Mouse (Mus musculus) E14TG2a.4 (cell line): ENCODE data around the gene BC030500.
A peak's percentile ranks its signal among the peaks of the same experiment; 100 is the strongest.

Experiments
- H3K27me3 ChIP-seq: 2 replicates; pipeline ENCODE4 v1.6.1; 2014; ENCODE audit warnings: low read length, control low read depth; ENCODE audit not compliant: insufficient read depth
- H3K36me3 ChIP-seq: 2 replicates; pipeline ENCODE4 v1.6.1; 2014; ENCODE audit warnings: low read length, control low read depth; ENCODE audit not compliant: insufficient read depth
- H3K4me1 ChIP-seq: replicated peaks from 2 replicates; pipeline ENCODE4 v1.6.1; 2014; ENCODE audit warnings: low read depth, low read length, control low read depth
- H3K4me3 ChIP-seq: replicated peaks from 2 replicates; pipeline ENCODE4 v1.5.1; 2014; ENCODE audit warnings: mild to moderate bottlenecking, low read length
- H3K9me3 ChIP-seq: 2 replicates; pipeline ENCODE4 v1.6.1; 2014; ENCODE audit warnings: low read length, control low read depth
- CTCF ChIP-seq: conservative IDR thresholded peaks from 2 replicates; pipeline ENCODE4 v1.5.1; 2014; ENCODE audit warnings: low read length
- NANOG ChIP-seq: IDR thresholded peaks from 2 replicates; pipeline ENCODE4 v1.6.1; 2014; ENCODE audit warnings: borderline replicate concordance, low read length, mixed read lengths
- POU5F1 ChIP-seq: IDR thresholded peaks from 2 replicates; pipeline ENCODE4 v1.6.1; 2014; ENCODE audit warnings: low read length, borderline replicate concordance

Gene BC030500

GRCm38 (mm10) chr8:58911677-58912076 is at the start of gene BC030500:
TSS of gene BC030500 (plus strand) at chr8:58911755.
- H3K36me3 ChIP-seq, result no peaks in the 10 kb centered on the region
- peaks cover 27% of the 10 kb centered on the region for H3K27me3 ChIP-seq
- H3K4me1 ChIP-seq, result peaks cover 21% of the 10 kb centered on the region
- peak within 1 kb of the TSS; percentile 75 for H3K4me3 ChIP-seq
- no peak for TF ChIP-seq POU5F1
- TF ChIP-seq CTCF, result no peak
- no peak for TF ChIP-seq NANOG
- no peaks in the 10 kb centered on the region for H3K9me3 ChIP-seq

GRCm38 (mm10) chr8:58886405-58886804 is 25.1 kb upstream of the BC030500 start:
- H3K4me3 ChIP-seq, result no peak overlapping the region
- H3K27me3 ChIP-seq, result no peaks in the 10 kb centered on the region
- H3K4me1 ChIP-seq, result no peaks in the 10 kb centered on the region
- TF ChIP-seq CTCF (peak; percentile 29), NANOG (no peak)
- H3K9me3 ChIP-seq, result no peaks in the 10 kb centered on the region
- no peaks in the 10 kb centered on the region for H3K36me3 ChIP-seq

GRCm38 (mm10) chr8:58890591-58890990 is 21.0 kb upstream of the BC030500 start:
- Histone ChIP-seq H3K4me1 (no peaks in the 10 kb centered on the region), H3K27me3 (no peaks in the 10 kb centered on the region), H3K9me3 (no peaks in the 10 kb centered on the region), H3K4me3 (no peak overlapping the region), H3K36me3 (no peaks in the 10 kb centered on the region)
- TF ChIP-seq CTCF (no peak), NANOG (no peak), POU5F1 (no peak)

GRCm38 (mm10) chr8:58895960-58896359 is 15.6 kb upstream of the BC030500 start:
- Histone ChIP-seq H3K9me3 (no peaks in the 10 kb centered on the region), H3K27me3 (no peaks in the 10 kb centered on the region), H3K4me3 (no peak overlapping the region), H3K36me3 (no peaks in the 10 kb centered on the region), H3K4me1 (no peaks in the 10 kb centered on the region)
- TF ChIP-seq POU5F1 (no peak), NANOG (no peak), CTCF (no peak)

- H3K36me3 ChIP-seq, result no peaks in the 10 kb centered on the region
- TF ChIP-seq POU5F1 (no peak), NANOG (no peak), CTCF (no peak)
- no peaks in the 10 kb centered on the region for H3K9me3 ChIP-seq
- no peak overlapping the region for H3K4me3 ChIP-seq
- no peaks in the 10 kb centered on the region for H3K4me1 ChIP-seq
- H3K27me3 ChIP-seq, result no peaks in the 10 kb centered on the region
Observed at GRCm38 (mm10) chr8:58904465-58904864, 7.1 kb upstream of the BC030500 start.

- H3K9me3 ChIP-seq, result no peaks in the 10 kb centered on the region
Observed at GRCm38 (mm10) chr8:58912196-58912839, 763 bp downstream of the BC030500 start, which contains the start of gene Galntl6. TSS of gene Galntl6 (minus strand) at chr8:58912640.

GRCm38 (mm10) chr8:58912840-58913639 is 1.5 kb downstream of the BC030500 start:
- Histone ChIP-seq H3K27me3 (peaks cover 27% of the 10 kb centered on the region), H3K4me1 (peaks cover 21% of the 10 kb centered on the region), H3K4me3 (peak overlapping the region; percentile 75), H3K9me3 (no peaks in the 10 kb centered on the region), H3K36me3 (no peaks in the 10 kb centered on the region)
- no peak for TF ChIP-seq NANOG
- TF ChIP-seq CTCF, result no peak
- TF ChIP-seq POU5F1, result no peak

More at GRCm38 (mm10) chr8:58912196-58912839, 763 bp downstream of the BC030500 start, which contains the start of gene Galntl6:
- Histone ChIP-seq H3K27me3 (peaks cover 27% of the 10 kb centered on the region), H3K4me1 (peaks cover 21% of the 10 kb centered on the region), H3K4me3 (peak within 1 kb of the TSS; percentile 75), H3K36me3 (no peaks in the 10 kb centered on the region)
- TF ChIP-seq NANOG (no peak), CTCF (no peak), POU5F1 (no peak)

GRCm38 (mm10) chr8:58913640-58913968 is 2.0 kb downstream of the BC030500 start:
- Histone ChIP-seq H3K9me3 (no peaks in the 10 kb centered on the region), H3K4me3 (no peak overlapping the region)
- TF ChIP-seq NANOG, result no peak
- no peak for TF ChIP-seq POU5F1
- no peak for TF ChIP-seq CTCF

GRCm38 (mm10) chr8:58915142-58915541 is 3.6 kb downstream of the BC030500 start:
- peaks cover 21% of the 10 kb centered on the region for H3K4me1 ChIP-seq
- no peaks in the 10 kb centered on the region for H3K36me3 ChIP-seq
- no peak overlapping the region for H3K4me3 ChIP-seq
- TF ChIP-seq POU5F1 (no peak), NANOG (no peak), CTCF (no peak)
- no peaks in the 10 kb centered on the region for H3K9me3 ChIP-seq
- H3K27me3 ChIP-seq, result peaks cover 27% of the 10 kb centered on the region

More at GRCm38 (mm10) chr8:58913640-58913968, 2.0 kb downstream of the BC030500 start:
- peaks cover 27% of the 10 kb centered on the region for H3K27me3 ChIP-seq
- no peaks in the 10 kb centered on the region for H3K36me3 ChIP-seq
- H3K4me1 ChIP-seq, result peaks cover 21% of the 10 kb centered on the region
